Mouse (Mus musculus): ENCODE results near the gene Sh2d6. TPM values are rescaled to one million over a fixed set of nuclear protein-coding genes. Genes with fewer than 3 reads are reported as not detected.
"Not testable (repeated sequence)": the region's sequence is repeated elsewhere in the genome, so short reads cannot be mapped to it uniquely, and the experiment has no call there.

Gene Sh2d6
- polyA plus RNA-seq, 1 experiment from 2014 or later: 0.24 TPM

DNA sequence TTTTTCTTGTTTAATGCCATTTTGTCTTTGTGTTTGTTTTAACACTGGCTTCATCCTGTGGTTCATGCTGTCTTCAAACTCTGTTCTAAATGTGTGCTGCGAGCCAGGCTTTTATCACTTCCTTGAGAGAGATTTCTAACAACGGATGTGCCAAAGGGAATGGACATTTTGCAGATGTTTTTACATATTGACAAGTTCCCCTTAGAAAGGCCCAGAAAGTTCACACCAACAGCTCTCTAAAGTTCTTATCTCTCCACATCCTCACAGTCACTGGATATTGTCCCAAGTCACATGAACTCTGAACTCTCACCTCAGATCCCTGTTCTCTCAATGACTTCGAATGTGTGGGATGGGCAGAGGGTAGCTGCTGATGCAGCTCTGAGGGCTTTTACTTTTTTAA is 30.4 kb downstream of the Sh2d6 start:
- WGBS: 82% methylated on average over 3 of the region's 3 CpGs
- no peaks in the 10 kb centered on the region for H3K36me3 ChIP-seq (replicated peaks; ENCODE audit: control insufficient read depth, insufficient read depth)
- H3K27me3 ChIP-seq (ENCODE audit: control insufficient read depth, insufficient read depth, low read length): no peaks in the 10 kb centered on the region
- no peak for ATAC-seq (ENCODE audit: low FRiP score)
- no peak overlapping the region for H3K27ac ChIP-seq
- no peak overlapping the region for H3K4me3 ChIP-seq (replicated peaks; ENCODE audit: low read length)
- no peaks in the 10 kb centered on the region for H3K9me3 ChIP-seq (ENCODE audit: control insufficient read depth, low read length)
- no peak overlapping the region for H3K4me2 ChIP-seq (replicated peaks)
- H3K9ac ChIP-seq: no peak overlapping the region
- no peak for DNase-seq (ENCODE audit: low spot score)
- H3K4me1 ChIP-seq (replicated peaks; ENCODE audit: control insufficient read depth, insufficient read depth, low read length): no peaks in the 10 kb centered on the region

DNA sequence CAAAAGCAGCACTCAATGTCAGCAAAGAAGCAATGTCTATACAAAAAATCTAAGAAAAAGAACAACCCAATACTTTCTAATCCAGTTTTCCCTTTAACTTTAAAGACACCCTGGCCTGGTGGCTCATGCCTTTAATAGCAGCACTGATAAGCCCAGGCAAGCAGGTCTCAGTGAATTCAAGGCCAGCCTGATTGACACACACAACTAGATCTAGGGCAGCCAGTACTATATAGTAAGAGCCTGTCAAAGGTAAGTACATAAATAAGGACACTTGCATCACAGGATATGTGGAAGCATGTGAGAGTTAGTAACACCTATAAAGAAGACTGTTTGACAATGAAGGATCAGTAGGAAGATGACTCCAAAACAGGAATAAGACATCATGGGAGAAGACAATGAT is 32.0 kb downstream of the Sh2d6 start:
- no peak overlapping the region for H3K4me3 ChIP-seq (replicated peaks; ENCODE audit: low read length)
- H3K9ac ChIP-seq: no peak overlapping the region
- DNase-seq (ENCODE audit: low spot score) (no peak), ATAC-seq (ENCODE audit: low FRiP score) (no peak)
- H3K36me3 ChIP-seq (replicated peaks; ENCODE audit: control insufficient read depth, insufficient read depth): no peaks in the 10 kb centered on the region
- no peak overlapping the region for H3K4me2 ChIP-seq (replicated peaks)
- no peaks in the 10 kb centered on the region for H3K27me3 ChIP-seq (ENCODE audit: control insufficient read depth, insufficient read depth, low read length)
- H3K27ac ChIP-seq: no peak overlapping the region
- no peaks in the 10 kb centered on the region for H3K4me1 ChIP-seq (replicated peaks; ENCODE audit: control insufficient read depth, insufficient read depth, low read length)
- no peaks in the 10 kb centered on the region for H3K9me3 ChIP-seq (ENCODE audit: control insufficient read depth, low read length)

DNA sequence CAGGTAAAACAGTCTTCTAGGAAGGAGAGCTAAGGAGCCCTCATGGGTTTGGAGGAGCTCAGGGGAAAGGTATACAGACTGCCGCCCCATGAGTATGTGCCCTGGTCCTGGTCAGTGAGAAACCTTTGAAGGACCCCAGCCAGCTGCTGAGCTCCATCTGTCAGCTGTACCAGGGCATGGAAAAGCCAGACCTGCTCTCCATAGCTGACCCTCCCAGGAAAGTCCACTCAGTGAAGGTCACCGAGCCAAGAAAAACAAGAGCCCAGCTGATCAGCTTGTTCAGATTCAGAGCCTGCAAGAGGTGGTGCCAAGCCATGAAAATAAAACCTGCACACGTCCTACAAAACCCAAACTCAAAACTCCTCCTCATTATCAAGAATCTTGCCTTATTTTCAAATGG is 32.7 kb downstream of the Sh2d6 start:
- Histone ChIP-seq H3K4me1 (replicated peaks; ENCODE audit: control insufficient read depth, insufficient read depth, low read length) (no peaks in the 10 kb centered on the region), H3K4me2 (replicated peaks) (no peak overlapping the region), H3K27ac (no peak overlapping the region), H3K9ac (no peak overlapping the region), H3K9me3 (ENCODE audit: control insufficient read depth, low read length) (no peaks in the 10 kb centered on the region), H3K27me3 (ENCODE audit: control insufficient read depth, insufficient read depth, low read length) (no peaks in the 10 kb centered on the region), H3K36me3 (replicated peaks; ENCODE audit: control insufficient read depth, insufficient read depth) (no peaks in the 10 kb centered on the region), H3K4me3 (replicated peaks; ENCODE audit: low read length) (no peak overlapping the region)
- ATAC-seq (ENCODE audit: low FRiP score): no peak
- 73% methylated on average over 3 of the region's 3 CpGs for WGBS
- DNase-seq (ENCODE audit: low spot score): no peak

DNA sequence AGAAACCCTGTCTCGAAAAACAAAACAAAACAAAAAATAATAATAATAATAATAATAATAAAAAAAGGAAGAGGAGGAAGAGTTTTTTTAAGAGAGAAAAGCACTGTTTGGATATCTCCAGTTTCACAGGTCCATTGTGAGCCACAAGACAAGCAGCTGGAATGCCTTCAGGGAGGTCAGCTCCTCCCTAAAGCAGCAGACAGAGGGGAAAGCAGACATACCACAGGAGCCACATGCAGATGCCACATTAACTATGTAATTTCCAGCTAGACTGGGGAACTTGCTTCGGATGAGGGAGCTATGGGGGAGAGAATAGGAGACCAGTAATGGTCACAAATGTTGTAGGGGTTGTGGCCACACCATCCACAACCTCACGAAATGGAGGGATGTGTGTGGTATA is 34.2 kb downstream of the Sh2d6 start:
- no peaks in the 10 kb centered on the region for H3K9me3 ChIP-seq (ENCODE audit: control insufficient read depth, low read length)
- 80% methylated on average over 3 of the region's 3 CpGs for WGBS
- H3K4me3 ChIP-seq (replicated peaks; ENCODE audit: low read length): no peak overlapping the region
- no peak overlapping the region for H3K4me2 ChIP-seq (replicated peaks)
- no peaks in the 10 kb centered on the region for H3K27me3 ChIP-seq (ENCODE audit: control insufficient read depth, insufficient read depth, low read length)
- H3K27ac ChIP-seq: no peak overlapping the region
- no peak for DNase-seq (ENCODE audit: low spot score)
- ATAC-seq (ENCODE audit: low FRiP score): no peak
- H3K36me3 ChIP-seq (replicated peaks; ENCODE audit: control insufficient read depth, insufficient read depth): no peaks in the 10 kb centered on the region
- no peak overlapping the region for H3K9ac ChIP-seq
- no peaks in the 10 kb centered on the region for H3K4me1 ChIP-seq (replicated peaks; ENCODE audit: control insufficient read depth, insufficient read depth, low read length)

DNA sequence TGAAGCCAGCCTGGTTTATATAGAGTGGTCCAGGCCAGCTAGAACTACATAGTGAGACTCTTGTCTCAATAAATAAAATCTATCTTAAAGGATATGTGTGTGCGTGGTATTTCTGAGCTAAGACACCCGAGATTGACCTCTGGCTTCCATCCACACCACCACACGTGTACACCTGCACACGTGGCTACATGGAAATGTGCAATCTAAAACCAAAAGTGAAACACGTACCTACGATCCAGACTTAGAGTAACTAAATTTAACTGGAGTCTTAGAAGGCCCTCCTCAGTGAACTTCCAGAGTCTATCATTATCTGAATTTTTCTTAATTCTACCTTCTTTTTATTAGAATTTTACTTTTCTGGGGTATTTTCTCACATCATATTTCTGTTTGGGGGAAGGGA is 35.2 kb downstream of the Sh2d6 start:
- Histone ChIP-seq H3K27ac (no peak overlapping the region), H3K4me2 (replicated peaks) (no peak overlapping the region), H3K4me1 (replicated peaks; ENCODE audit: control insufficient read depth, insufficient read depth, low read length) (no peaks in the 10 kb centered on the region), H3K9me3 (ENCODE audit: control insufficient read depth, low read length) (no peaks in the 10 kb centered on the region), H3K27me3 (ENCODE audit: control insufficient read depth, insufficient read depth, low read length) (no peaks in the 10 kb centered on the region), H3K4me3 (replicated peaks; ENCODE audit: low read length) (no peak overlapping the region), H3K9ac (no peak overlapping the region), H3K36me3 (replicated peaks; ENCODE audit: control insufficient read depth, insufficient read depth) (no peaks in the 10 kb centered on the region)
- WGBS: 93% methylated on average over 6 of the region's 6 CpGs
- ATAC-seq (ENCODE audit: low FRiP score) (no peak), DNase-seq (ENCODE audit: low spot score) (no peak)

DNA sequence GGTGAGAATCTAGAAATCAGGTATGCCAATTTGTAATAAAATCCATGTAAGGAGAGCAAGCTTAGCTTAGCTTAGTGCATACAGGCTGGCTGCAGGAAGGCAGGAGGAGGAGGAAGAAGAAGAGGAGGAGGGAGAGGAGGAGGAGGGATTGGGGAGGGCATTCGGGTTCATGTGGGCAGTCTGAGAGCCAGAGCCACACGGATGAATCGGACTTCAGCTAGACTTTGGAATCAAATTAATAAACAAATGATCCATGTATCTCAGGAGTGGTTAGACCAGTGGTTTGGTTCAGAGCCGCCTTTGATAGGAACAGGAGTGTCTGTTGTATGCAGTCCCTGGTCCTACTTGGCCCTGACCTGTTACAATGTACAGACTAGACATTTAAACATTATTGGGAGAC is 36.6 kb downstream of the Sh2d6 start:
- Histone ChIP-seq H3K27me3 (ENCODE audit: control insufficient read depth, insufficient read depth, low read length) (no peaks in the 10 kb centered on the region), H3K4me1 (replicated peaks; ENCODE audit: control insufficient read depth, insufficient read depth, low read length) (no peaks in the 10 kb centered on the region), H3K9ac (no peak overlapping the region), H3K9me3 (ENCODE audit: control insufficient read depth, low read length) (no peaks in the 10 kb centered on the region), H3K36me3 (replicated peaks; ENCODE audit: control insufficient read depth, insufficient read depth) (no peaks in the 10 kb centered on the region), H3K27ac (no peak overlapping the region), H3K4me3 (replicated peaks; ENCODE audit: low read length) (no peak overlapping the region), H3K4me2 (replicated peaks) (no peak overlapping the region)
- WGBS: 82% methylated on average over 4 of the region's 4 CpGs
- DNase-seq (ENCODE audit: low spot score) (no peak), ATAC-seq (ENCODE audit: low FRiP score) (no peak)

DNA sequence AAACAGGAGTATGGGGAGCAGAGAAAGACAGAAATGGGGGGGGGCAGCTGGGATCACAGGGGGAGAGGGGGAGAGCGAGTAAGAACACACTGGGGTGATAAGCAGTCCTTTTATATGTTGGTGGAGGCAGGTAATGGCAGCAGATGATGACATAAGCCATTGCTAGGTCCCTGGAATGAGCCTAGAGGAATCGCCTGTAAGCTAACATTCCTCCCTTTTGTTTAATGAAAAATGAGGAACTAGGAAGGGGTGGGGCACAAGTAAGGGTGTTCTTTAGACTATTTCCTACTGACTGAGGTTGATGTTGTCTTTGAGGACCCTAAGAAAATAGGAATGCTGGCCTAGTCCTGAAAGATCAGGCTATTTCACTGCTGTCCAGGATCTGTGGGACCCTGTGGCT is 39.4 kb downstream of the Sh2d6 start:
- Histone ChIP-seq H3K27ac (no peak overlapping the region), H3K4me1 (replicated peaks; ENCODE audit: control insufficient read depth, insufficient read depth, low read length) (no peaks in the 10 kb centered on the region), H3K36me3 (replicated peaks; ENCODE audit: control insufficient read depth, insufficient read depth) (no peaks in the 10 kb centered on the region), H3K9ac (no peak overlapping the region), H3K27me3 (ENCODE audit: control insufficient read depth, insufficient read depth, low read length) (no peaks in the 10 kb centered on the region), H3K9me3 (ENCODE audit: control insufficient read depth, low read length) (no peaks in the 10 kb centered on the region), H3K4me3 (replicated peaks; ENCODE audit: low read length) (no peak overlapping the region), H3K4me2 (replicated peaks) (no peak overlapping the region)
- DNase-seq (ENCODE audit: low spot score) (no peak), ATAC-seq (ENCODE audit: low FRiP score) (no peak)
- 73% methylated on average over 2 of the region's 2 CpGs for WGBS

DNA sequence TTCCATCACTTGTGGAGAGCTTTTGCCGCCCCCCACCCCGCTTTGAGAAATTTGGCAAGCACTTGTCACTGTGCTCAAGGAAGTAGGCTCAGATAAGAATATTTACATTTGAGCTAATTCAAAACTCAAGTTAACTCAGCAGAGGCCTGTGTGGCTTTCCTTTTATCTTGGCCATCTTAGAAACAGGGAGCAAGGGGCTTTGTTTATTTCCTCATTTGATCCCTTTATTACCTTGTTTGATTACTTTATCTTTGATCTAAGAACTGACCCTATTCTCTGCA is 41.1 kb downstream of the Sh2d6 start:
- Histone ChIP-seq H3K4me2 (replicated peaks) (no peak overlapping the region), H3K27me3 (ENCODE audit: control insufficient read depth, insufficient read depth, low read length) (no peaks in the 10 kb centered on the region), H3K9me3 (ENCODE audit: control insufficient read depth, low read length) (no peaks in the 10 kb centered on the region), H3K27ac (no peak overlapping the region), H3K4me3 (replicated peaks; ENCODE audit: low read length) (no peak overlapping the region), H3K36me3 (replicated peaks; ENCODE audit: control insufficient read depth, insufficient read depth) (no peaks in the 10 kb centered on the region), H3K9ac (no peak overlapping the region), H3K4me1 (replicated peaks; ENCODE audit: control insufficient read depth, insufficient read depth, low read length) (no peaks in the 10 kb centered on the region)
- ATAC-seq (ENCODE audit: low FRiP score) (no peak), DNase-seq (ENCODE audit: low spot score) (no peak)
- 94% methylated on average over 2 of the region's 2 CpGs for WGBS

DNA sequence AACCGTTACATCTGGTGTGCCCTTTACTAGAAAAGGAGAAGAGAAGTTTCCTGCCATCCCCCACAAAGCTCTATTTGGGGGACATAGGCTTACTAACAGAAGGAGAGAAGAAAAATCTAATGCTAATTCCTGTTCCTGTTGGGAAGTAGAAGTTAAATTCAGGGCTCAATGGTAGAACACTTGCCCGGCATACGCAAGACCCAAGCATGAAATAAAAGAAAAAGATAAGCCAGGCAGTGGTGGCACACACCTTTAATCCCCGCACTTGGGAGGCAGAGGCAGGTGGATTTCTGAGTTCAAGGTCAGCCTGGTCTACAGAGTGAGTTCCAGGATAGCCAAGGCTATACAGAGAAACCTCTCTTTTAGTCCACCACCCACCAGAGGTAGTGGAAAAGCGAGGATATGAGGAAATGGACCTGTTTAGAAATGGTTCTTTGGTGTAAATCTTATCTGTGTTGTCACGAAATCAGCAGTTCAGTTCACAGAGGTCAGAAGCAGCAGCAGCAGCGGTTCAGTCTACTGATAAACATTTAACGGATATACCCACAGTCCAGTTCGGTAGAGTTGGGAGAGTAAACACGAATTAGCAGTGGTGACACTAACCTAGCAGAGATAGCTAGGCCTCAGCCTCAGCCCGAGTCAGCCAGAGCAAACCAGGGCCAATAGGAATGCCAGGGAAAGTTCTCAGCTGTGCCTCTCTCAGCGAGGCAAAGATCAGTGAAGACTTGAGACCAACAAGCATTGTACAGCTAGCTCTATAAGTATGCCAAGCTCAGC is 41.7 kb downstream of the Sh2d6 start:
- no peak overlapping the region for H3K4me3 ChIP-seq (replicated peaks; ENCODE audit: low read length)
- H3K9ac ChIP-seq: no peak overlapping the region
- H3K4me1 ChIP-seq (replicated peaks; ENCODE audit: control insufficient read depth, insufficient read depth, low read length): no peaks in the 10 kb centered on the region
- 93% methylated on average over 12 of the region's 12 CpGs for WGBS
- no peak overlapping the region for H3K27ac ChIP-seq
- H3K36me3 ChIP-seq (replicated peaks; ENCODE audit: control insufficient read depth, insufficient read depth): no peaks in the 10 kb centered on the region
- DNase-seq (ENCODE audit: low spot score): no peak
- no peak overlapping the region for H3K4me2 ChIP-seq (replicated peaks)
- no peaks in the 10 kb centered on the region for H3K9me3 ChIP-seq (ENCODE audit: control insufficient read depth, low read length)
- ATAC-seq (ENCODE audit: low FRiP score): no peak
- no peaks in the 10 kb centered on the region for H3K27me3 ChIP-seq (ENCODE audit: control insufficient read depth, insufficient read depth, low read length)

DNA sequence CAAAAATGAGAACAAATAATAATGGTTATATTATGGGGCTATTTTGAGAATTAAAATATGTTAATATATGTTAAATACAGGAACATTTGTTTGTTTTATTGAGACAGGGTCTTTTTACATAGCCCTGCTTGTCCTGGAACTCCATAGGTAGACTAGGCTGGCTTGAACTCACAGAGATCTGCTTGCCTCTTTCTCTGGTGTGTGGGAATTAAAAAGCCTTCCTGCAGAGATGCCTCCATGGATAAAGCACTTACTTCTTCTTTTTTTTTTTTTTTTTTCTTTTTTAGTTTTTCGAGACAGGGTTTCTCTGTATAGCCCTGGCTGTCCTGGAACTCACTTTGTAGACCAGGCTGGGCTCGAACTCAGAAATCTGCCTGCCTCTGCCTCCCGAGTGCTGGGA is 42.8 kb downstream of the Sh2d6 start:
- WGBS: 90% methylated on average over 2 of the region's 3 CpGs
- not testable (repeated sequence) for H3K4me3 ChIP-seq (replicated peaks; ENCODE audit: low read length); ATAC-seq (ENCODE audit: low FRiP score); H3K9me3 ChIP-seq (ENCODE audit: control insufficient read depth, low read length); DNase-seq (ENCODE audit: low spot score); H3K27me3 ChIP-seq (ENCODE audit: control insufficient read depth, insufficient read depth, low read length); H3K4me2 ChIP-seq (replicated peaks); H3K27ac ChIP-seq; H3K36me3 ChIP-seq (replicated peaks; ENCODE audit: control insufficient read depth, insufficient read depth); H3K4me1 ChIP-seq (replicated peaks; ENCODE audit: control insufficient read depth, insufficient read depth, low read length); H3K9ac ChIP-seq

Data from hindbrain, embryonic 14.5 days (tissue).